Mouse (Mus musculus): ENCODE measurements at regions not wholly inside any gene's neighbourhood (a gene's known extent, or its start where the extent isn't known, plus 50 kb on each side); places are given as distances from the start of the nearest gene placed in this dataset.

GRCm38 (mm10) chr8:126830242-126830530 lies 115.5 kb downstream of the Tomm20 start:
- TF ChIP-seq EP300 (IDR thresholded peaks at IDR 0.05) (no peak), CTCF (IDR thresholded peaks at IDR 0.05) (no peak)
